Mouse (Mus musculus): ENCODE data around the gene Chrna9. TPM values are rescaled to one million over a fixed set of nuclear protein-coding genes. Genes with fewer than 3 reads are reported as not detected.

Chrna9 gene
- 1.8 to 4.9 TPM (median 2.8 TPM) in 4 replicates for total RNA-seq (2023)

GRCm38 (mm10) chr5:65934783-65935182 is at the start of gene Chrna9:
Chrna9 (plus strand) TSS chr5:65934921.

GRCm38 (mm10) chr5:66004134-66004925 is 69.6 kb downstream of the Chrna9 start, which contains the start of gene 9130230L23Rik:
9130230L23Rik (minus strand) TSS chr5:66004285.

Other genes with a start within 250 kb of the Chrna9 start
- 253 to 296 TPM (median 279 TPM) in 4 replicates for gene Pds5a, start 236.6 kb upstream of the Chrna9 start, total RNA-seq (2023)
- 87.0 to 107 TPM (median 93.5 TPM) in 4 replicates for gene N4bp2, start 171.4 kb upstream of the Chrna9 start, total RNA-seq (2023)
- 135 to 147 TPM (median 142 TPM) in 4 replicates for gene Rhoh, start 73.7 kb upstream of the Chrna9 start, total RNA-seq (2023)
- 0.39 to 0.86 TPM (median 0.72 TPM) in 3 of 4 replicates, not detected in the other for gene 9130230L23Rik, start 69.4 kb downstream of the Chrna9 start, total RNA-seq (2023)
- gene Rbm47, start 238.2 kb downstream of the Chrna9 start, total RNA-seq (2023), result 5.8 to 8.2 TPM (median 7.3 TPM) in 4 replicates